Mouse (Mus musculus): ENCODE measurements around the gene Gm21974. TPM values are rescaled to one million over a fixed set of nuclear protein-coding genes. Genes with fewer than 3 reads are reported as not detected.

Gm21974 gene
- total and polyA plus RNA-seq, 3 experiments: not detected

DNA sequence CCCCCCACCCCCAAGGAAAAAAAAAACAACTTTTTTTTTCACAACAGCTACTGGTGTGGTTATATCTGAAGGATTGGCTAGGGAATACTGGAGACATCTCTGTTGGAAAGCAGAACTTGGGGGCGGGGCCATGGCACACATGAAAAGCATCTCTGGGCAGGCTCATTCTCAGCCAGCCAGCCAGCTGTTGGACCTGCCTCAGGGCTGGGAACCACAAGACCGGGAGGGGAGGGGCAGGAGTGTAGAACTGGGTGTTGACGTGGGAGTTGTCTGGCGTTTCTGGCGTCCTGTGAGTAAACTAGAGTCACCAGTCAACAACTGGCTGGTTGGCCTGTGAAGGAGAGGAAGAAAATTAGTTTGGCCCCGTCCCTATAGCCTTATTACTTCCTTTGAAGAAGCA is 9.3 kb downstream of the Gm21974 start:
- H3K9me3 ChIP-seq (replicated peaks; ENCODE audit: low read length): peaks cover 17% of the 10 kb centered on the region
- no peak overlapping the region for H3K9ac ChIP-seq (ENCODE audit: insufficient read depth, low read depth)
- H3K79me2 ChIP-seq (replicated peaks; ENCODE audit: control insufficient read depth, extremely low read depth, insufficient read depth, poor library complexity, severe bottlenecking): no peaks in the 10 kb centered on the region; the same call in 1 of the 2 replicates
- in situ Hi-C loops (cut with MboI; ENCODE audit: low pct_ligation_motif_present, low pct_unique_long_range_greater_than_20kb, low sequenced_read_pairs) (no loop called here), dilution Hi-C loops (cut with MboI; ENCODE audit: extremely low pct_ligation_motif_present, extremely low pct_unique_long_range_greater_than_20kb, low sequenced_read_pairs) (no loop called here)
- H3K4me3 ChIP-seq (replicated peaks in 1 of 3; ENCODE audit: low read depth in 2 of 3, low read length in 2 of 3, poor library complexity in 1 of 3): no peak overlapping the region
- H3K4me2 ChIP-seq (ENCODE audit: insufficient read depth, low read depth, poor library complexity, severe bottlenecking): no peak overlapping the region
- H3K27me3 ChIP-seq (replicated peaks): no peaks in the 10 kb centered on the region
- H3K4me1 ChIP-seq (ENCODE audit: control insufficient read depth in 1 of 2, insufficient read depth in 2 of 2): peaks cover 3 to 47% of the 10 kb centered on the region in 2 experiments
- TF ChIP-seq MXI1 (IDR thresholded peaks at IDR 0.05; ENCODE audit: low read depth, low read length) (no peak), ZMIZ1 (IDR thresholded peaks at IDR 0.05; ENCODE audit: low read depth, low read length) (no peak), ZKSCAN1 (IDR thresholded peaks at IDR 0.05; ENCODE audit: borderline replicate concordance, low read depth, low read length) (no peak)
- H3K27ac ChIP-seq (ENCODE audit: insufficient read depth, low read depth): no peak overlapping the region
- peak; percentile 20 for DNase-seq (ENCODE audit: extremely low read depth)
- H3K36me3 ChIP-seq (replicated peaks in 1 of 2; ENCODE audit: control insufficient read depth in 1 of 2, insufficient read depth in 1 of 2, low read length in 1 of 2): peaks cover 78 to 98% of the 10 kb centered on the region in 2 experiments

DNA sequence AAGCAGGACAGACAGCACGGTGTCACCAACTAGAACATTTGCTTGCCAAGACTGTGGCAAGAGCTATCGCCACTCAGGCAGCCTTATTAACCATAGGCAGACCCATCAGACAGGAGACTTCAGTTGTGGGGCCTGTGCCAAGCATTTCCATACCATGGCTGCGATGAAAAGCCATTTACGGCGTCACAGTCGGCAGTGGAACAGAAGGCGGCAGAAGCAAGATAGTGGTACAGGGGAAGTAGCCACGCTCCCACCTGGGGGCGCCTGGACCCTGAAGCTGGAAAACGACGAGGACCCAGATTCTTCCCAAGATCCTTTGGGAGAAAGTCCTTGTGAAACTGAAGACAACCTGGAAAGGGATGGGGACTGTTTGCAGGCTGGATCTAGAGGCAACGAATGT is 14.8 kb downstream of the Gm21974 start:
- Histone ChIP-seq H3K27ac (ENCODE audit: insufficient read depth, low read depth) (no peak overlapping the region), H3K4me2 (ENCODE audit: insufficient read depth, low read depth, poor library complexity, severe bottlenecking) (no peak overlapping the region), H3K36me3 (replicated peaks in 1 of 2; ENCODE audit: control insufficient read depth in 1 of 2, insufficient read depth in 1 of 2, low read length in 1 of 2) (peaks cover 67 to 76% of the 10 kb centered on the region in 2 experiments), H3K9ac (ENCODE audit: insufficient read depth, low read depth) (no peak overlapping the region), H3K27me3 (replicated peaks) (no peaks in the 10 kb centered on the region), H3K79me2 (replicated peaks; ENCODE audit: control insufficient read depth, extremely low read depth, insufficient read depth, poor library complexity, severe bottlenecking) (peaks cover 14% of the 10 kb centered on the region), H3K4me1 (ENCODE audit: control insufficient read depth in 1 of 2, insufficient read depth in 2 of 2) (peaks cover 9 to 31% of the 10 kb centered on the region in 2 experiments), H3K4me3 (replicated peaks in 1 of 3; ENCODE audit: low read depth in 2 of 3, low read length in 2 of 3, poor library complexity in 1 of 3) (no peak overlapping the region), H3K9me3 (replicated peaks; ENCODE audit: low read length) (peaks cover 44% of the 10 kb centered on the region)
- TF ChIP-seq RAD21 (IDR thresholded peaks at IDR 0.05; ENCODE audit: low read depth, low read length) (no peak), ELF1 (IDR thresholded peaks at IDR 0.05; ENCODE audit: low read depth, low read length) (no peak), UBTF (IDR thresholded peaks at IDR 0.05; ENCODE audit: low read depth, low read length) (no peak)
- in situ Hi-C loops (cut with MboI; ENCODE audit: low pct_ligation_motif_present, low pct_unique_long_range_greater_than_20kb, low sequenced_read_pairs): no loop called here
- no peak for DNase-seq (ENCODE audit: extremely low read depth)
- dilution Hi-C loops (cut with MboI; ENCODE audit: extremely low pct_ligation_motif_present, extremely low pct_unique_long_range_greater_than_20kb, low sequenced_read_pairs): no loop called here

GRCm38 (mm10) chr7:127879301-127879700 is 16.0 kb downstream of the Gm21974 start:
- Histone ChIP-seq H3K9me3 (replicated peaks; ENCODE audit: low read length) (peaks cover 44% of the 10 kb centered on the region), H3K36me3 (replicated peaks in 1 of 2; ENCODE audit: control insufficient read depth in 1 of 2, insufficient read depth in 1 of 2, low read length in 1 of 2) (peaks cover 59 to 67% of the 10 kb centered on the region in 2 experiments), H3K4me1 (ENCODE audit: control insufficient read depth in 1 of 2, insufficient read depth in 2 of 2) (peaks cover 9 to 27% of the 10 kb centered on the region in 2 experiments), H3K79me2 (replicated peaks; ENCODE audit: control insufficient read depth, extremely low read depth, insufficient read depth, poor library complexity, severe bottlenecking) (peaks cover 24% of the 10 kb centered on the region), H3K4me2 (ENCODE audit: insufficient read depth, low read depth, poor library complexity, severe bottlenecking) (no peak overlapping the region), H3K4me3 (replicated peaks in 1 of 3; ENCODE audit: low read depth in 2 of 3, low read length in 2 of 3, poor library complexity in 1 of 3) (no peak overlapping the region), H3K27ac (ENCODE audit: insufficient read depth, low read depth) (no peak overlapping the region), H3K27me3 (replicated peaks) (no peaks in the 10 kb centered on the region), H3K9ac (ENCODE audit: insufficient read depth, low read depth) (no peak overlapping the region)
- dilution Hi-C loops (cut with MboI; ENCODE audit: extremely low pct_ligation_motif_present, extremely low pct_unique_long_range_greater_than_20kb, low sequenced_read_pairs) (no loop called here), in situ Hi-C loops (cut with MboI; ENCODE audit: low pct_ligation_motif_present, low pct_unique_long_range_greater_than_20kb, low sequenced_read_pairs) (no loop called here)
- TF ChIP-seq MYC (IDR thresholded peaks at IDR 0.05; ENCODE audit: low read depth, low read length): no peak
- TF ChIP-seq TBP (conservative IDR thresholded peaks at IDR 0.05; ENCODE audit: low read depth, low read length): no peak
- no peak for DNase-seq (ENCODE audit: extremely low read depth)
